Mouse (Mus musculus): Measurements from ENCODE around the gene Afmid. TPM values are rescaled to one million over a fixed set of nuclear protein-coding genes. Genes with fewer than 3 reads are reported as not detected.

The Afmid gene
- polyA plus RNA-seq, 1 experiment from 2014 or later, result 7.1 TPM

- DNase-seq (ENCODE audit: low spot score) (no peak), ATAC-seq (ENCODE audit: low FRiP score) (no peak)
- WGBS, result 65% methylated on average over 2 of the region's 2 CpGs
Observed at GRCm38 (mm10) chr11:117838572-117838971, 12.8 kb downstream of the Afmid start.

GRCm38 (mm10) chr11:117839021-117839420, 13.3 kb downstream of the Afmid start:
- Histone ChIP-seq H3K36me3 (replicated peaks; ENCODE audit: control insufficient read depth, insufficient read depth) (no peaks in the 10 kb centered on the region), H3K4me1 (replicated peaks; ENCODE audit: control insufficient read depth, insufficient read depth, low read length) (no peaks in the 10 kb centered on the region), H3K9me3 (ENCODE audit: control insufficient read depth, low read length) (no peaks in the 10 kb centered on the region), H3K27me3 (ENCODE audit: control insufficient read depth, insufficient read depth, low read length) (no peaks in the 10 kb centered on the region), H3K4me3 (replicated peaks; ENCODE audit: low read length) (no peak overlapping the region), H3K27ac (no peak overlapping the region), H3K9ac (no peak overlapping the region), H3K4me2 (replicated peaks) (no peak overlapping the region)
- ATAC-seq (ENCODE audit: low FRiP score) (no peak), DNase-seq (ENCODE audit: low spot score) (no peak)
- 94% methylated on average over 1 of the region's 1 CpGs for WGBS

More at GRCm38 (mm10) chr11:117838572-117838971, 12.8 kb downstream of the Afmid start:
- no peaks in the 10 kb centered on the region for H3K27me3 ChIP-seq (ENCODE audit: control insufficient read depth, insufficient read depth, low read length)
- H3K4me2 ChIP-seq (replicated peaks), result no peak overlapping the region
- H3K4me1 ChIP-seq (replicated peaks; ENCODE audit: control insufficient read depth, insufficient read depth, low read length), result no peaks in the 10 kb centered on the region
- no peaks in the 10 kb centered on the region for H3K36me3 ChIP-seq (replicated peaks; ENCODE audit: control insufficient read depth, insufficient read depth)
- no peak overlapping the region for H3K4me3 ChIP-seq (replicated peaks; ENCODE audit: low read length)
- H3K9ac ChIP-seq, result no peak overlapping the region
- no peak overlapping the region for H3K27ac ChIP-seq
- H3K9me3 ChIP-seq (ENCODE audit: control insufficient read depth, low read length), result no peaks in the 10 kb centered on the region

GRCm38 (mm10) chr11:117840910-117841309, 15.2 kb downstream of the Afmid start:
- Histone ChIP-seq H3K4me2 (replicated peaks) (no peak overlapping the region), H3K9ac (no peak overlapping the region), H3K4me1 (replicated peaks; ENCODE audit: control insufficient read depth, insufficient read depth, low read length) (no peaks in the 10 kb centered on the region), H3K27me3 (ENCODE audit: control insufficient read depth, insufficient read depth, low read length) (no peaks in the 10 kb centered on the region), H3K9me3 (ENCODE audit: control insufficient read depth, low read length) (no peaks in the 10 kb centered on the region), H3K36me3 (replicated peaks; ENCODE audit: control insufficient read depth, insufficient read depth) (no peaks in the 10 kb centered on the region), H3K27ac (no peak overlapping the region), H3K4me3 (replicated peaks; ENCODE audit: low read length) (no peak overlapping the region)
- WGBS, result 84% methylated on average over 1 of the region's 1 CpGs
- ATAC-seq (ENCODE audit: low FRiP score), result no peak
- DNase-seq (ENCODE audit: low spot score), result no peak

- H3K9ac ChIP-seq, result no peak overlapping the region
- peaks cover 7% of the 10 kb centered on the region for H3K4me1 ChIP-seq (replicated peaks; ENCODE audit: control insufficient read depth, insufficient read depth, low read length)
- no peak overlapping the region for H3K27ac ChIP-seq
- WGBS, result 84% methylated on average over 2 of the region's 2 CpGs
- no peak overlapping the region for H3K4me2 ChIP-seq (replicated peaks)
- DNase-seq (ENCODE audit: low spot score) (no peak), ATAC-seq (ENCODE audit: low FRiP score) (no peak)
- H3K4me3 ChIP-seq (replicated peaks; ENCODE audit: low read length), result no peak overlapping the region
- no peaks in the 10 kb centered on the region for H3K36me3 ChIP-seq (replicated peaks; ENCODE audit: control insufficient read depth, insufficient read depth)
- no peaks in the 10 kb centered on the region for H3K27me3 ChIP-seq (ENCODE audit: control insufficient read depth, insufficient read depth, low read length)
- no peaks in the 10 kb centered on the region for H3K9me3 ChIP-seq (ENCODE audit: control insufficient read depth, low read length)
Observed at GRCm38 (mm10) chr11:117843434-117843833, 17.7 kb downstream of the Afmid start.

- Histone ChIP-seq H3K27ac (no peak overlapping the region), H3K9ac (no peak overlapping the region), H3K27me3 (ENCODE audit: control insufficient read depth, insufficient read depth, low read length) (no peaks in the 10 kb centered on the region), H3K36me3 (replicated peaks; ENCODE audit: control insufficient read depth, insufficient read depth) (no peaks in the 10 kb centered on the region), H3K4me2 (replicated peaks) (no peak overlapping the region), H3K4me3 (replicated peaks; ENCODE audit: low read length) (no peak overlapping the region), H3K9me3 (ENCODE audit: control insufficient read depth, low read length) (no peaks in the 10 kb centered on the region), H3K4me1 (replicated peaks; ENCODE audit: control insufficient read depth, insufficient read depth, low read length) (peaks cover 15% of the 10 kb centered on the region)
- DNase-seq (ENCODE audit: low spot score) (no peak), ATAC-seq (ENCODE audit: low FRiP score) (no peak)
- WGBS, result 72% methylated on average over 2 of the region's 2 CpGs
Observed at GRCm38 (mm10) chr11:117844997-117845396, 19.3 kb downstream of the Afmid start.

GRCm38 (mm10) chr11:117845651-117846050, 19.9 kb downstream of the Afmid start:
- ATAC-seq (ENCODE audit: low FRiP score) (no peak), DNase-seq (ENCODE audit: low spot score) (no peak)
- Histone ChIP-seq H3K27ac (no peak overlapping the region), H3K4me2 (replicated peaks) (no peak overlapping the region), H3K4me3 (replicated peaks; ENCODE audit: low read length) (no peak overlapping the region), H3K27me3 (ENCODE audit: control insufficient read depth, insufficient read depth, low read length) (no peaks in the 10 kb centered on the region), H3K4me1 (replicated peaks; ENCODE audit: control insufficient read depth, insufficient read depth, low read length) (peaks cover 15% of the 10 kb centered on the region), H3K36me3 (replicated peaks; ENCODE audit: control insufficient read depth, insufficient read depth) (no peaks in the 10 kb centered on the region), H3K9me3 (ENCODE audit: control insufficient read depth, low read length) (no peaks in the 10 kb centered on the region), H3K9ac (no peak overlapping the region)
- 85% methylated on average over 2 of the region's 2 CpGs for WGBS

- Histone ChIP-seq H3K4me2 (replicated peaks) (no peak overlapping the region), H3K9ac (no peak overlapping the region), H3K36me3 (replicated peaks; ENCODE audit: control insufficient read depth, insufficient read depth) (no peaks in the 10 kb centered on the region), H3K4me1 (replicated peaks; ENCODE audit: control insufficient read depth, insufficient read depth, low read length) (peaks cover 15% of the 10 kb centered on the region), H3K4me3 (replicated peaks; ENCODE audit: low read length) (no peak overlapping the region), H3K27me3 (ENCODE audit: control insufficient read depth, insufficient read depth, low read length) (no peaks in the 10 kb centered on the region), H3K9me3 (ENCODE audit: control insufficient read depth, low read length) (no peaks in the 10 kb centered on the region), H3K27ac (no peak overlapping the region)
- no peak for ATAC-seq (ENCODE audit: low FRiP score)
- WGBS, result 57% methylated on average over 5 of the region's 5 CpGs
- no peak for DNase-seq (ENCODE audit: low spot score)
Observed at GRCm38 (mm10) chr11:117846640-117847039, 20.9 kb downstream of the Afmid start.

GRCm38 (mm10) chr11:117847593-117848215, 22.0 kb downstream of the Afmid start:
- 87% methylated on average over 7 of the region's 7 CpGs for WGBS
- no peaks in the 10 kb centered on the region for H3K36me3 ChIP-seq (replicated peaks; ENCODE audit: control insufficient read depth, insufficient read depth)
- no peak for DNase-seq (ENCODE audit: low spot score)
- H3K4me2 ChIP-seq (replicated peaks), result peak overlapping the region; percentile 96
- H3K27me3 ChIP-seq (ENCODE audit: control insufficient read depth, insufficient read depth, low read length), result no peaks in the 10 kb centered on the region
- peaks cover 15% of the 10 kb centered on the region for H3K4me1 ChIP-seq (replicated peaks; ENCODE audit: control insufficient read depth, insufficient read depth, low read length)
- no peaks in the 10 kb centered on the region for H3K9me3 ChIP-seq (ENCODE audit: control insufficient read depth, low read length)
- H3K9ac ChIP-seq, result peak overlapping the region; percentile 93
- H3K27ac ChIP-seq, result peak overlapping the region; percentile 98
- peak overlapping the region; percentile 64 for H3K4me3 ChIP-seq (replicated peaks; ENCODE audit: low read length)
- ATAC-seq (ENCODE audit: low FRiP score), result no peak

- peak overlapping the region; percentile 98 for H3K27ac ChIP-seq
- no peaks in the 10 kb centered on the region for H3K9me3 ChIP-seq (ENCODE audit: control insufficient read depth, low read length)
- peak; percentile 84 for ATAC-seq (ENCODE audit: low FRiP score)
- no peaks in the 10 kb centered on the region for H3K36me3 ChIP-seq (replicated peaks; ENCODE audit: control insufficient read depth, insufficient read depth)
- peak; percentile 37 for DNase-seq (ENCODE audit: low spot score)
- H3K9ac ChIP-seq, result peak overlapping the region; percentile 93
- 12% methylated on average over 19 of the region's 19 CpGs for WGBS
- no peaks in the 10 kb centered on the region for H3K27me3 ChIP-seq (ENCODE audit: control insufficient read depth, insufficient read depth, low read length)
- H3K4me3 ChIP-seq (replicated peaks; ENCODE audit: low read length), result peak overlapping the region; percentile 64
- peak overlapping the region; percentile 96 for H3K4me2 ChIP-seq (replicated peaks)
- H3K4me1 ChIP-seq (replicated peaks; ENCODE audit: control insufficient read depth, insufficient read depth, low read length), result peaks cover 15% of the 10 kb centered on the region
Observed at GRCm38 (mm10) chr11:117848271-117848984, 22.7 kb downstream of the Afmid start.

Measured in hindbrain, embryonic 14.5 days (tissue).